In the genomic region with DNA sequence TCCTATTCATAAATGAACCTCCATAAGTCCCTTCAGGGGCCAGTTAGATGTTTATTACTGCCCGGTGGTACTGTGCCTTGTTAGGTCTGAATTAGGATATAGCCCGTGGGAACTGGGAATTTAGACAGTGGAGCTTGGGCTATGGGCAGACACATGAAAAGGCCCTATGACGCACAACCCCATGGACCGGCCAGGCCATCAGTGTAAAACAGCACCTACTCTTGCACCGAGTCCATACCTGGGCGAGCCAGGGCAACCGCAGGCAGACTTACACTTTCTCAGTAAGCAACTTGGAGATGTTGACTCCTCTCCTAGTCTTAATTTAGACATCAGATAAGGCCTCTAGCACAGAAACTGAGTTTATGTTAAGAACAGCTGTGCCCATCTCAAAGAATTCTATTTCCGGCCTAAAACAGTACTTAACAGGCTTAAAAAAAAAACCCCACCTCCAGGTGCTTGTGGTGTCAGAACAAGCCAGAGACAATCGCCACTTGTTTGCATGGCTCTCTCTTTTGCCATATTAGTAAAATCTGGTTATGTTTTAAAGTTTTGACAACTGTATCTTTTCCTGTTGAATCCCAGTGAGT, we compare ENCODE assay signal across 19 mouse cellular contexts.
DNase-seq lines count a peak whose midpoint lies in the region; ATAC-seq and TF ChIP-seq lines count a peak whose summit lies in the region.
"Had no signal": no experiment of that assay in that cellular context is flagged by ENCODE, and none has a peak within 500 bp of the region (broad histone marks: within the 10 kb centered on the region; RNA-seq: fewer than 3 reads in every experiment).

No protein-coding gene starts in this region.

- DNase-seq in spleen, adult 2 months (ENCODE audit: low read depth in 1 of 2, low spot score in 2 of 2): no peak
- no peak for DNase-seq in spleen, postnatal 10 days (ENCODE audit: low spot score in 2 of 2)
- DNase-seq in thymus, adult 2 months: peak; percentile 46
- DNase-seq in gastrocnemius, postnatal 36 days: no peak
- DNase-seq in gastrocnemius, postnatal 25 days: no peak
- no peak for DNase-seq in embryo, embryonic 9.5 days (ENCODE audit: extremely low spot score)
- DNase-seq: adrenal gland, adult 8-10 months; cerebellum, postnatal 14 days; kidney, adult 9 months; lung, adult 18-20 months; lung, postnatal 14 days; right cerebral cortex, adult 18-20 months had no signal

- no peaks in the 10 kb centered on the region for H3K27me3 ChIP-seq in spleen, adult 2 months (ENCODE audit: control insufficient read depth, insufficient read depth, low read length)
- H3K27me3 ChIP-seq in thymus, adult 2 months (ENCODE audit: control insufficient read depth, insufficient read depth, low read length): no peaks in the 10 kb centered on the region
- H3K27me3 ChIP-seq: forebrain, embryonic 15.5 days; intestine, embryonic 15.5 days; neural tube, embryonic 13.5 days had no signal

- peaks cover 8% of the 10 kb centered on the region; the same call in 1 of the 2 replicates for H3K4me1 ChIP-seq in spleen, adult 2 months (ENCODE audit: control insufficient read depth, insufficient read depth, insufficient read length)
- peaks cover 42% of the 10 kb centered on the region for H3K4me1 ChIP-seq in thymus, adult 2 months (replicated peaks; ENCODE audit: control insufficient read depth, insufficient read depth, low read length)
- H3K4me1 ChIP-seq: forebrain, embryonic 15.5 days; intestine, embryonic 15.5 days; midbrain, embryonic 10.5 days; neural tube, embryonic 13.5 days had no signal

- TF ChIP-seq CTCF in spleen, adult 2 months (IDR thresholded peaks at IDR 0.05; ENCODE audit: extremely low read depth, insufficient read depth, insufficient read length, insufficient replicate concordance): no peak
- TF ChIP-seq CTCF in thymus, adult 2 months (IDR thresholded peaks at IDR 0.05; ENCODE audit: borderline replicate concordance, control insufficient read depth, extremely low read depth, insufficient read depth, low read length, poor library complexity): no peak

- TF ChIP-seq POLR2A in spleen, adult 2 months (IDR thresholded peaks at IDR 0.05; ENCODE audit: low read depth, low read length): no peak
- TF ChIP-seq POLR2A in thymus, adult 2 months (IDR thresholded peaks at IDR 0.05; ENCODE audit: control insufficient read depth, extremely low read depth, insufficient read depth, low read length, poor library complexity): no peak

- ATAC-seq in activated CD4-positive, CD25-positive, alpha-beta regulatory T cell, adult 4 months: peak; percentile 44
- ATAC-seq: forebrain, embryonic 15.5 days; intestine, embryonic 15.5 days had no signal

- H3K4me3 ChIP-seq in spleen, adult 2 months (ENCODE audit: extremely low read depth, insufficient read depth, insufficient read length): no peak overlapping the region
- H3K4me3 ChIP-seq in thymus, adult 2 months (ENCODE audit: control insufficient read depth, insufficient read depth, low read length): peak overlapping the region; percentile 12
- H3K4me3 ChIP-seq: forebrain, embryonic 15.5 days; intestine, embryonic 15.5 days; left cerebral cortex, adult 2 months; midbrain, embryonic 10.5 days; neural tube, embryonic 13.5 days had no signal

- no peaks in the 10 kb centered on the region for H3K36me3 ChIP-seq in spleen, adult 2 months (ENCODE audit: control insufficient read depth, insufficient read depth, low read length)
- no peaks in the 10 kb centered on the region for H3K36me3 ChIP-seq in thymus, adult 2 months (ENCODE audit: control insufficient read depth, insufficient read depth, low read length)
- H3K36me3 ChIP-seq: forebrain, embryonic 15.5 days had no signal

- intact Hi-C loops in gastrocnemius, postnatal 36 days (cut with DNase I): loop anchor here (5.0 to 10.0 kb wide), 3 partner anchors 210 to 645 kb away; no protein-coding TSS in a partner anchor

- peak overlapping the region; percentile 33; the same call in 1 of the 2 replicates for H3K27ac ChIP-seq in spleen, adult 2 months (ENCODE audit: insufficient read depth, low read length)
- peak overlapping the region; percentile 99 for H3K27ac ChIP-seq in thymus, adult 2 months (ENCODE audit: control insufficient read depth, insufficient read depth, low read length)
- H3K27ac ChIP-seq: forebrain, embryonic 15.5 days; hindbrain, embryonic 14.5 days; intestine, embryonic 15.5 days; left cerebral cortex, adult 2 months; midbrain, embryonic 10.5 days; neural tube, embryonic 13.5 days had no signal

- 59% methylated on average over 9 of the region's 9 CpGs for WGBS in spleen, adult 2 months
- WGBS in thymus, adult 2 months: 26% methylated on average over 9 of the region's 9 CpGs
